Mouse (Mus musculus): ENCODE data around the gene Tmem33. TPM values are rescaled to one million over a fixed set of nuclear protein-coding genes. Genes with fewer than 3 reads are reported as not detected.

The Tmem33 gene
- polyA plus RNA-seq, 1 experiment from 2014 or later: 87.8 TPM

GRCm38 (mm10) chr5:67255664-67256063 lies 4.7 kb upstream of the Tmem33 start:
- DNase-seq (ENCODE audit: low spot score): no peak

GRCm38 (mm10) chr5:67258473-67258872 lies 1.9 kb upstream of the Tmem33 start:
- no peak for DNase-seq (ENCODE audit: low spot score)

GRCm38 (mm10) chr5:67260159-67260530 lies 220 bp upstream of the Tmem33 start:
- no peak for DNase-seq (ENCODE audit: low spot score)

- DNase-seq (ENCODE audit: low spot score): no peak
Observed at GRCm38 (mm10) chr5:67262964-67263363, 2.6 kb downstream of the Tmem33 start.

GRCm38 (mm10) chr5:67266106-67266505 lies 5.7 kb downstream of the Tmem33 start:
- peak; percentile 19 for DNase-seq (ENCODE audit: low spot score)

- DNase-seq (ENCODE audit: low spot score): no peak
Observed at GRCm38 (mm10) chr5:67269309-67269708, 8.9 kb downstream of the Tmem33 start.

GRCm38 (mm10) chr5:67279407-67279806 lies 19.0 kb downstream of the Tmem33 start:
- no peak for DNase-seq (ENCODE audit: low spot score)

- no peak for DNase-seq (ENCODE audit: low spot score)
Observed at GRCm38 (mm10) chr5:67279840-67280239, 19.5 kb downstream of the Tmem33 start.

GRCm38 (mm10) chr5:67280400-67280799 lies 20.0 kb downstream of the Tmem33 start:
- no peak for DNase-seq (ENCODE audit: low spot score)

GRCm38 (mm10) chr5:67295029-67295428 lies 34.7 kb downstream of the Tmem33 start:
- no peak for DNase-seq (ENCODE audit: low spot score)

- no peak for DNase-seq (ENCODE audit: low spot score)
Observed at GRCm38 (mm10) chr5:67295682-67296081, 35.3 kb downstream of the Tmem33 start.

- DNase-seq (ENCODE audit: low spot score): no peak
Observed at GRCm38 (mm10) chr5:67296171-67296570, 35.8 kb downstream of the Tmem33 start.

GRCm38 (mm10) chr5:67297026-67297813 lies 36.9 kb downstream of the Tmem33 start:
- no peak for DNase-seq (ENCODE audit: low spot score)

- DNase-seq (ENCODE audit: low spot score): peak; percentile 9
Observed at GRCm38 (mm10) chr5:67299847-67300412, 39.6 kb downstream of the Tmem33 start.

GRCm38 (mm10) chr5:67300926-67301597 lies 40.7 kb downstream of the Tmem33 start:
- DNase-seq (ENCODE audit: low spot score): no peak

- no peak for DNase-seq (ENCODE audit: low spot score)
Observed at GRCm38 (mm10) chr5:67301722-67302331, 41.5 kb downstream of the Tmem33 start.

GRCm38 (mm10) chr5:67303816-67304215 lies 43.5 kb downstream of the Tmem33 start:
- no peak for DNase-seq (ENCODE audit: low spot score)

- peak; percentile 83 for DNase-seq (ENCODE audit: low spot score)
Observed at GRCm38 (mm10) chr5:67306698-67307521, 46.5 kb downstream of the Tmem33 start, which contains the start of gene Slc30a9. Slc30a9 (plus strand) TSS chr5:67306955.

GRCm38 (mm10) chr5:67307659-67308222 lies 47.4 kb downstream of the Tmem33 start:
- DNase-seq (ENCODE audit: low spot score): no peak

- no peak for DNase-seq (ENCODE audit: low spot score)
Observed at GRCm38 (mm10) chr5:67311811-67312521, 51.6 kb downstream of the Tmem33 start.

Measured in thymus, postnatal 0 days (tissue).